Mouse (Mus musculus) lung, adult 2 months (tissue): ENCODE data around the gene Rab22a.

Experiments
- CTCF ChIP-seq: fragments of 200-500 bp; IDR thresholded peaks from 2 replicates; pipeline ENCODE4 v1.5.1; 2011; ENCODE audit warnings: mild to moderate bottlenecking, low read length, control low read depth; ENCODE audit not compliant: insufficient read depth
- POLR2A ChIP-seq: fragments of 200-500 bp; IDR thresholded peaks from 2 replicates; pipeline ENCODE4 v1.6.1; 2011; ENCODE audit warnings: low read depth, mild to moderate bottlenecking, control low read depth, low read length, borderline replicate concordance; ENCODE audit errors: extremely low read depth

- TF ChIP-seq CTCF (no peak), POLR2A (no peak)
Measured at GRCm38 (mm10) chr2:173730444-173730966, 70.9 kb downstream of the Rab22a start.
